Mouse (Mus musculus) erythroblast, embryonic 14.5 days (primary cell): ENCODE results near the gene Rnf115.

ENCODE experiments used
- GATA1 ChIP-seq: IDR thresholded peaks from 2 replicates; pipeline ENCODE4 v1.6.1; 2012; ENCODE audit warnings: low read length, inconsistent platforms, mixed read lengths
- TAL1 ChIP-seq: IDR thresholded peaks from 3 replicates; pipeline ENCODE4 v1.6.1; 2012; ENCODE audit warnings: low read length, inconsistent platforms, mixed read lengths

- no peak for TF ChIP-seq TAL1
- no peak for TF ChIP-seq GATA1
Measured at GRCm38 (mm10) chr3:96769971-96770370, 42.5 kb downstream of the Rnf115 start.
